Mouse (Mus musculus) gastrocnemius, adult 2 months (tissue): ENCODE measurements around the gene Gm10382. TPM values are rescaled to one million over a fixed set of nuclear protein-coding genes. Genes with fewer than 3 reads are reported as not detected.

Experiments used
- DNase-seq: peaks from one replicate; pipeline ENCODE4 v3.0.0; 2022
- H3K27ac ChIP-seq: fragments of 200-600 bp; 2 replicates; pipeline ENCODE4 v1.8.1; 2022; ENCODE audit warnings: mild to moderate bottlenecking
- H3K4me3 ChIP-seq: fragments of 200-600 bp; 2 replicates; pipeline ENCODE4 v1.8.1; 2022; ENCODE audit warnings: mild to moderate bottlenecking, moderate library complexity
- CTCF ChIP-seq: fragments of 200-600 bp; IDR thresholded peaks from 2 replicates; pipeline ENCODE4 v1.8.1; 2022; ENCODE audit warnings: antibody characterized with exemption, mild to moderate bottlenecking, moderate library complexity
- intact Hi-C: fragments of 180-260 bp; cut with DNase I; formaldehyde crosslinking; loops from one replicate; pipeline ENCODE4 v1.15.1; 2025
- total RNA-seq, 2 experiments: library from RNA; stranded (reverse); gene quantifications; 2 replicates each; pipeline ENCODE4 v1.2.3; 2021

Gm10382 gene
- total RNA-seq, 2 experiments from 2014 or later = not detected

DNA sequence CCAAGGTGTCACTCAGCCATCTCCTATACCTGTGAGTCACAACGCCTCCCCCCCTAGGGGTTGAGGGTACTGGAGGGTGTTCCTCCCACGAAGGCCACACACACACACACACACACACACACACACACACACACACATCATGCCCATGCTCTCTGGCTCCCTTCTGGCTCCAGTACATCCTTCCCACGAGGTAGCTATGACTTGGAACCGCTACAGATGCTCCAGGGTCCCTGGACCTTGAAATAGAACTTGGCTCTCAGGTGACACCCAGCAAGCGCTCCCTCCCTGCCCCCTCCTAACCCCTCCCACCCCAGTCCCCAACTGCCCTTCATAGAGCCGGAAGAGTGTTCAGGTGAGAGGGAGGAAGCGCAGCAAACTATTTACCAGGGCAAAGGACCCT lies 33.5 kb upstream of the Gm10382 start:
- intact Hi-C loops = no loop called here
- no peak for TF ChIP-seq CTCF
- H3K4me3 ChIP-seq = no peak overlapping the region

DNA sequence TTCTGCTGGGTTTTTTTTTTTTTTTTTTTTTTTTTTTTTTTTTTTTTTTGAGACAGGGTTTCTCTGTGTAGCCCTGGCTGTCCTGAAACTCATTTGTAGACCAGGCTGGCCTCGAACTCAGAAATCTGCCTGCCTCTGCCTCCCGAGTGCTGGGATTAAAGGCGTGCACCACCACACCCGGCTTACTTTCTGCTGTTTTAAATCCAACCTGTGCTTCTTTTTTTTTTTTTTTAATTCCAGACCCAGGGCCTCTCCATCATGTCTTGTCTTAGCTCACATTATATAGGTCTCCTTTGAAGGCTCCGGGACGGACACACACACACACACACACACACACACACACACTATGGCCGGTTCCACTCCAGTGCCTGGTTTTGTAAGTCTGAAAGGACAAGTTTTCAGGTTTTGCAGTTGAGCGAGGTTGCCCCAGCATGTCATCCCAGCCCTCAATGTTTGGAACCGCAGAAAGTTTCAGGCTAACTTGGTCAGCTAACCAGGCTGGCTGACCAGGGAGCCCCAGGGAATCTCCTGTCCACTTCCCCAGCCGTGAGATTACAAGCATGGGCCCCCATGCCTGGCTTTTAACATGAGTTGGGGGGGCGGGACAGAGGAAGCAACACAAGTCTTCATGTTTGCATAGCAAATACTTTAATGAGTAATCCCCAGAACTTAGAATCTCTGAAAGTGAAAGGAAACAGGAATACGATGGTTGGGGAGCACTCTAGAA lies 31.4 kb upstream of the Gm10382 start:
- intact Hi-C loops = no loop called here
- no peak for TF ChIP-seq CTCF
- no peak overlapping the region for H3K27ac ChIP-seq
- no peak overlapping the region for H3K4me3 ChIP-seq
- DNase-seq = no peak

More for the DNA sequence above, 33.5 kb upstream of the Gm10382 start:
- H3K27ac ChIP-seq = no peak overlapping the region
- DNase-seq = no peak

DNA sequence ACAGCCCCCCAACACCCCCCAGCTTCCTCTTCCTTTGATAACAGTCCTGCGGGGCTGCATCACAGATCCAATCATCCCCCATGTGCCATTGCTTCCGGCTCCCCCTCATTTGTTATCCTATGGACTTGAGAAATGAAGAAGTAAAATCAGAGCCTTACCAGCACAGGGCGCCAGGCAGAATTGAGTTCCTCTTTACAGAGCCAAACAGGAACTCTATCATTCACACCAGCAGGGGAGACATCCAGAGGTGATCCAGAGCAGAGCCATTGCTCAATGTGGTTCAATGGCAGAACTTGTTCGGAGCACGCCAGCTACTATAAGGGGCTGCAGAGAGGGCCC lies 30.9 kb upstream of the Gm10382 start:
- no peak overlapping the region for H3K27ac ChIP-seq

DNA sequence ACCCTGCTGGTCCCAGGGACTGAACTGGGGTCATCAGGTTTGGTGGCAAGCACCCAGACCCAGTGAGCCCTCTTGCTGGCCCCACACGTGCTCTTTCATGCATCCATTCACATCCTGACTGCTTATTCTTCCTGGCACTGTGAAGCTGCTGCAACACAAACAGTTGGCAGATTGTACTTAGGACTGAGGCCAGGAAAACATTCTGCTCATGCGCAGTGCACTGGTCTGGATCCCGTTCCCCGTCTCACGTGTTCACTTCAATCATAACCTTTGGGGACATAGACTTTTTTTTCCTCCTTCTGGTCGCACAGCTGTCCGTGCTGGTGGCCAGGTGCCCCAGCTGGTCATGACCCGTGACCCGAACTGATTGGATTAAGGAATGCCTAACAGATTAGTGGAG lies 28.6 kb upstream of the Gm10382 start:
- H3K4me3 ChIP-seq = peak overlapping the region; percentile 40
- DNase-seq = no peak
- no peak for TF ChIP-seq CTCF
- H3K27ac ChIP-seq = no peak overlapping the region
- intact Hi-C loops = loop anchor here (5.0 kb wide), 1 partner anchor 73 kb away; no protein-coding TSS in a partner anchor

More for the DNA sequence above, 30.9 kb upstream of the Gm10382 start:
- H3K4me3 ChIP-seq = no peak overlapping the region
- no peak for TF ChIP-seq CTCF
- no peak for DNase-seq
- intact Hi-C loops = no loop called here

DNA sequence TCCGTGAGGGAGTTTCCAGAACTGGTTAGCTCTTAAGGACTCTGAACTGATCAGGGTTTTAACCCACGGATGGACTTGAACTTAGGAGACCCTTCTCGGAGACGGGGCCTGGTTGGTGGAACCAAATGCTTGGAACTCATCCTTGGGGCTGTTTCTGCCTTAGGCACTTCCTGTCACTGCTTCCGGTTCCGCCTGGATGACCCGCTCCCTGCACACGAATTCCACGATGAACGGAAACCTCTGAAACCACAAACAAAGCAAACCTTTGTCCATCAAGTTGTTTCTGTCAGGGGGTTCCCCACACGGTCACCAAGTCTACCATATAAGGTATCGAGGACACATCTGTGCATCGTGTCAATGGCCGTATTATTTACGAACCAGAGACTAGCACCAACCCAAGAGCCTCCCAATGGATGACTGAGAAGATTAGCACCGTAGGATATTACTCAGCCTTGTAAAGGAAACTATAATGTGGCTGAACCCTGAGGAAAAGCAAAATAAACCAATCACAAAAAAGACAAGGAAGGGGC lies 28.1 kb upstream of the Gm10382 start:
- no peak for DNase-seq
- intact Hi-C loops = loop anchor here (5.0 kb wide), 1 partner anchor 74 kb away; no protein-coding TSS in a partner anchor
- no peak for TF ChIP-seq CTCF
- H3K27ac ChIP-seq = no peak overlapping the region
- peak overlapping the region; percentile 40 for H3K4me3 ChIP-seq

DNA sequence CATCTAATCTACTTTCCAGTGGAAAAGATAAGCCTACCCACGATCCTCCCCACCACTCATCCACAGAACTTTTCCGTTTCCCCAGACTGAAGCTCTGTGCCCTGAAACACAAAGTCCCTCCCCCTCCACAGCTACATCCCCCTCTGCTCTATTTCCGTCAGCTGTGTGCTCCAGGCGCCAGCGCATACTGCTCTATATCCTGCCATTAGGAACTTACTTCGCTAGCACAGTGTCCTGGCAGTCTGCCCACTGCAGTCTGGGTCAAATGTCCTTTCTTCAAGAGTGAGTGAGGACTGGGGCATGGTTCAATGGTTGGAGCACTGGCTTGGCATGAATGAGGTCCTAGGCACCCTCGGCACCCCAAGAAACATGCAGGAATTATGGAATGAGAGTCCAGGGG lies 25.2 kb upstream of the Gm10382 start:
- DNase-seq = peak; percentile 48
- intact Hi-C loops = loop anchor here (5.0 kb wide), 1 partner anchor 77 kb away; no protein-coding TSS in a partner anchor
- no peak for TF ChIP-seq CTCF
- H3K4me3 ChIP-seq = no peak overlapping the region
- no peak overlapping the region for H3K27ac ChIP-seq

DNA sequence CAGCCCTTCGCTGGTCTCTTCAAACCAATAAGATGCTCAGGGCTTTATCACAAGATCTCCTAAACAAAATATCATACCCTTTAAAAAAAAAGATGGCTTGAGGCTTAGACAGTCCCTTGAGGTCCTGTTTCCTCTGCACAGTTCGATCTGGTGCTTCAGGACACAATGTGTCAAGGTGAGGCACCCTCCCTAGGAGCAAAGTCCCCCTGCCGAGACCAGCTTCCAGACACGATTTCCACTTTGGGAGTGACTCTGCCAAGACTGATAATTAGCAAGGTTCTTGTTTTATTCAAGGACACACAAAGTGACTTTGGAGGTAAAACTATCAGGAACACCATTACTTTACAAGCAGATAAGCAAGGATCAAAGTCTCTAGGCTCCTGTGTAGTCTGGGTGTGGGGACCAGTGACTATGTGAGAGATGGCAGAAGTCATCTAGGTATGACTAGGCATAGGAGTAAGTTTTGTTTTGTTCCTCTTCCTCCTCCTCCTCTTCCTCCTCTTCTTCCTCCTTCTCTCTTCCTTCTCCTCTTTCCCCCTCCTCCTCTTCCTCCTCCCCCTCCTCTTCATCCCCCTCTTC lies 24.2 kb upstream of the Gm10382 start:
- no peak overlapping the region for H3K4me3 ChIP-seq
- intact Hi-C loops = loop anchor here (5.0 kb wide), 1 partner anchor 78 kb away; no protein-coding TSS in a partner anchor
- no peak for DNase-seq
- no peak overlapping the region for H3K27ac ChIP-seq
- TF ChIP-seq CTCF = no peak

DNA sequence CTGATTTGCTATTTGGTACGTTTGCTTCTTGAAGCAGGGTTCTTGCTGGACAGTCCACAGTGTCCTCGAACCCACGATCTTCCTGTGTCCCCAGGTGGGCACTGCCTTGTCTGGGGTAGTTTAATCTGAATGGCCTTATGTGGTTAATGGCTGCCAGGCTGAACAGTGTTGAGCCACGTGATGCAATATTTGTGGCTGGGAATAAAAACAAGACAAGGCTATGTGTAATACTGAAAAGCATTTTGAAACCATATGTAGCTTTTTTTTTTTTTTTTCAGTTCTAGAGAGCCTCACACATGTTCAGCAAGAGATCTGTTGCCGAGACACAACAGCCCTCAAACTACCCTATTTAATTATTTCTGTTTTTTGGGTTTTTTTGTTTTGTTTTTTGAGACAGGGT lies 21.0 kb upstream of the Gm10382 start:
- TF ChIP-seq CTCF = no peak
- no peak overlapping the region for H3K4me3 ChIP-seq
- intact Hi-C loops = loop anchor here (1.0 to 2.0 kb wide), 2 partner anchors 93 to 468 kb away; no protein-coding TSS in a partner anchor
- no peak for DNase-seq
- no peak overlapping the region for H3K27ac ChIP-seq

DNA sequence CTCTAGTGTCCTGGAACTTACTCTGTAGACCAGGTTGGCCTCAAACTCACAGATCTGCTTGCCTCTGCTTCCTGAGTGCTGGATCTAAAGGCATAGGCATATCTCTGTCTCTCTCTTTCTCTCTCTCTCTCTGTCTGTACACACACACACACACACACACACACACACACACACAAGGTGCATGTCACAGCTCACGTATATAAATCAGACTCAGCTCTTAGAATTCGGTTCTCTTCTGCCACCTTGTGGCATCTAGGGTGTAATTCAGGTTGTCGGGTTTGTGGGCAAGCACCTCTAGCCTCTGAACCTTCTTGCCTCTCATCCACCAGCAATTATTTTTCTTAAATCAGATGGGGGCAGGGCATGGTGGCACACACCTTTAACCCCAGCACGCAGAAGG lies 20.6 kb upstream of the Gm10382 start:
- intact Hi-C loops = loop anchor here (1.0 to 2.0 kb wide), 2 partner anchors 94 to 468 kb away; no protein-coding TSS in a partner anchor
- peak; percentile 71 for TF ChIP-seq CTCF
- no peak overlapping the region for H3K27ac ChIP-seq

DNA sequence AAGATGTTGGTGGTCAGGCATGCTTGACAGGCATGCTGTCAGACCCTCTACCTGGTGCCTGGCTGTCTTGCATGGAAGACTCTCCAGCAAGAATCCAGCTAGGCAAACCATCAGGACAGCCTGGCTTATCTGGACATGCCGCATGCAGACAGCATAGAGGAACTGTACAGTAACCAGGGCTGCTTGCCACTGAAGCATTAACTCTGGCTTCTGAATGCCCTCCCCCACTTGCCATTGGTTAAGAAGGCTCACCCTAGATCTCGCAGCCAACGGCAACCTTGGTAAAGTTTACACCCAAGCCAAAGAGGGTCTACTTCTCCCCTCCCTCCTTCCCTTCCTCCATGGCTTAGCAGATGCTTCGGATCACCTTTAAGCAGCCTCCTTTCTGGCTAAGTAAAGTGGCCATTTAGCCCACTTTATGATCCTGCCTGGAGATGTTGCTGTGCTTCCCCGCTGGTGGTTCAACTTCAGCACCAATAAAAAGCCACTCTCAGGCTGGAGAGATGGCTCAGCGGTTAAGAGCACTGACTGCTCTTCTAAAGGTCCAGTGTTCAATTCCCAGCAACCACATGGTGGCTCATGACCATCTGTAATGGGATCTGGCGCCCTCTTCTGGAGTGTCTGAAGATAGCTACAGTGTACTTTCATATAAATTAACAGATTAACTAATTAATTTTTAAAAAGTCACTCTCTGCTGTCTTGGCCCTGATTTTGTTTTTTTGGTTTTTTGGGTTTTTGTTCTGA lies 18.0 kb upstream of the Gm10382 start:
- DNase-seq = no peak
- no peak overlapping the region for H3K4me3 ChIP-seq
- no peak overlapping the region for H3K27ac ChIP-seq
- intact Hi-C loops = no loop called here
- peak; percentile 40; the same call in 1 of the 2 replicates for TF ChIP-seq CTCF

More for the DNA sequence above, 20.6 kb upstream of the Gm10382 start:
- no peak overlapping the region for H3K4me3 ChIP-seq
- peak; percentile 58 for DNase-seq

DNA sequence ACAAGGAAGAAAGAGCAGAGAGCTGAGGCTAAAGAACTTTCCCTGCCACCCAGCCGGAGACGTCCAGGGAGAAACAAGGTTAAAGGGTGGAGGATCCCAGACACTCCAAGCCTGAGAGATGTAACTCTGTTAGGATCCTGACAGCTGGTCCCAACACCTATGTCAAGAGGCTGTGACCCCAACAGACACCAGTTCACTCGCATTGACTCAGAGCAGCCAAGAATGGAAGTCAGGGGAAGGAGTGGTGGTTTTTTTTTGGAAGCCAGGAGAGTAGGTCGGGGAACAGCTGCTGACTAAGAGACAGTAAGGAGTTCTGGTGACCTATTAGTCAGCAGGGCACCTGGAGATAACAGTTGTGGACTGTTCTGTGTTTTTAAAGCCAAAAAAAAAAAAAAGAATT lies 17.1 kb upstream of the Gm10382 start:
- TF ChIP-seq CTCF = no peak
- intact Hi-C loops = no loop called here
- Histone ChIP-seq H3K4me3 (no peak overlapping the region), H3K27ac (no peak overlapping the region)
- no peak for DNase-seq

DNA sequence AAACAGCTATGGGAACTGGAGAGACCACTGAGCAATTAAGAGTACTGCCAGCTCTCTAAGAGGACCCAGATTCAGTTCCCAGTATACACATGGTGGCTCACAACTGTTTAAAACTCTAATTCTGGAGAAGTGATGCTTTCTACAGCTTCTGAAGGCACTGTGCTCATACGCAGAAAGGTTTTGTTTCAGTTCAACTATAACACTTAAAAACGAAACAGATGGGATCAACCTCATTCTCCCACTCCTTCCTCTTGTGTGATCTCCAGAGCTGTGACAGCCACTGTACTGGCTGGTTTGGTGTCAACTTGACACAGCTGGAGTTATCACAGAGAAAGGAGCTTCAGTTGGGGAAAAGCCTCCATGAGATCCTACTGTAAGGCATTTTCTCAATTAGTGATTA lies 13.3 kb upstream of the Gm10382 start:
- no peak for TF ChIP-seq CTCF
- DNase-seq = no peak
- Histone ChIP-seq H3K4me3 (no peak overlapping the region), H3K27ac (no peak overlapping the region)
- intact Hi-C loops = no loop called here

DNA sequence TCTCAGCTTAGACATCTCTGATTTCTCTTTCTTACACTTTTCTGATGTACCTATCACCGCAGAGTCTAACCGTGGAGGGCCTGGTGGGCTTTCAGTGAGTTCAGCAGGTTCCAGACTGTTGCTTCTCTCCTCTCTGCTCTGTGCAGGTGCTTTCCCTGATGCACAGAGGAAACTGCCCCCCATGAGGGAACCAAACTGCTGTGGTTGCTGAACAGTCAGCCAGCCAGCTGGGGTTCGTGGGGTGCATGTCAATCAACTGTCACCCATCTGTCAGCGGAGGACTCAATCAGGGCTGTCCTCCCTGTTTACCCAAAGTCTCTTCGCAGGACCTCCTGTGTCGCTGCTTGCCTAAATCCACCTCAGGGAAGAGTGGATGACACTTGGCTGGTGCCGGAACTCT lies 11.9 kb upstream of the Gm10382 start:
- intact Hi-C loops = no loop called here
- no peak for DNase-seq
- TF ChIP-seq CTCF = no peak

More for the DNA sequence above, 11.9 kb upstream of the Gm10382 start:
- no peak overlapping the region for H3K4me3 ChIP-seq
- no peak overlapping the region for H3K27ac ChIP-seq
